10 mouse cellular contexts compared by ENCODE assay signal in the genomic region with DNA sequence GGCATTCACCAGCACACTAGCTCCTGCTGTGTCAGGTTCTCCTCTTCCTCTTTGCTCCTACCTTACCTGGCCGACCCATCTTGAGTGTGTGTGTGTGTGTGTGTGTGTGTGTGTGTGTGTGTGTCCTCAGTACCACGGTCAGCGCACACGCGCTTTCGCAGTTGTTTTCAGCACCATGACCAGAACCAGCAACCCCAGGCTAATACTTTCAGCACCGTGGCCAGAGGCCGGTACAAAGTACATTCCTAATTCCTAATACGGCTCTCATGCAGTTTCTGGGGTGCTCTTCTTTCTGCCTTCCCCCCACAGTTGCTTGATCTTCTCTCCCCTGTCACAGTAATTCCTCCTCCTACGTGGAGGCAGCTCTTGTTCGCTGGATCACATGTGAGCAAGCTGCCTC.
DNase-seq lines count a peak whose midpoint lies in the region; ATAC-seq and TF ChIP-seq lines count a peak whose summit lies in the region.
"Had no signal": no experiment of that assay in that cellular context is flagged by ENCODE, and none has a peak within 500 bp of the region (broad histone marks: within the 10 kb centered on the region; RNA-seq: fewer than 3 reads in every experiment).

No protein-coding gene starts in this region.

- no peak overlapping the region for H3K4me2 ChIP-seq in stomach, postnatal 0 days (replicated peaks; ENCODE audit: low read depth)
- no peak overlapping the region for H3K4me2 ChIP-seq in midbrain, embryonic 13.5 days (replicated peaks)
- H3K4me2 ChIP-seq: heart, embryonic 13.5 days; limb, embryonic 12.5 days had no signal

- peak; percentile 52 for DNase-seq in lung, postnatal 10 days
- DNase-seq in lung, adult 18-20 months = no peak
- DNase-seq in adrenal gland, postnatal 14 days = peak; percentile 73
- DNase-seq in kidney, adult 8-10 months = peak; percentile 23 to 55
- DNase-seq in stomach, postnatal 0 days (ENCODE audit: low spot score) = peak; percentile 62
- no peak for DNase-seq in right cerebral cortex, postnatal 4 days

- H3K9me3 ChIP-seq in stomach, postnatal 0 days (ENCODE audit: control insufficient read depth, low read length) = no peaks in the 10 kb centered on the region
- no peaks in the 10 kb centered on the region for H3K9me3 ChIP-seq in midbrain, embryonic 13.5 days
- H3K9me3 ChIP-seq: limb, embryonic 12.5 days had no signal

- WGBS in stomach, postnatal 0 days = 31% methylated on average over 11 of the region's 11 CpGs
- WGBS in midbrain, embryonic 13.5 days = 42% methylated on average over 11 of the region's 11 CpGs

- ATAC-seq in stomach, postnatal 0 days (ENCODE audit: low FRiP score, low TSS enrichment) = peak; percentile 18; the same call in 1 of the 2 replicates
- ATAC-seq in midbrain, embryonic 13.5 days = no peak

- no peak overlapping the region for H3K27ac ChIP-seq in stomach, postnatal 0 days (replicated peaks)
- no peak overlapping the region for H3K27ac ChIP-seq in midbrain, embryonic 13.5 days
- H3K27ac ChIP-seq: heart, embryonic 13.5 days; limb, embryonic 12.5 days had no signal

- H3K4me1 ChIP-seq in stomach, postnatal 0 days (replicated peaks; ENCODE audit: control insufficient read depth, insufficient read depth) = no peaks in the 10 kb centered on the region
- no peaks in the 10 kb centered on the region for H3K4me1 ChIP-seq in midbrain, embryonic 13.5 days (replicated peaks)
- H3K4me1 ChIP-seq: heart, embryonic 13.5 days; limb, embryonic 12.5 days had no signal

- no peaks in the 10 kb centered on the region for H3K27me3 ChIP-seq in stomach, postnatal 0 days (ENCODE audit: control insufficient read depth, insufficient read depth, low read length)
- no peaks in the 10 kb centered on the region for H3K27me3 ChIP-seq in midbrain, embryonic 13.5 days
- H3K27me3 ChIP-seq: heart, embryonic 13.5 days; limb, embryonic 12.5 days had no signal

- H3K9ac ChIP-seq in stomach, postnatal 0 days (ENCODE audit: low read length) = no peak overlapping the region
- no peak overlapping the region for H3K9ac ChIP-seq in midbrain, embryonic 13.5 days (replicated peaks)
- H3K9ac ChIP-seq: heart, embryonic 13.5 days; limb, embryonic 12.5 days had no signal

- TF ChIP-seq EP300 in stomach, postnatal 0 days (optimal IDR thresholded peaks at IDR 0.05) = no peak

- no peak overlapping the region for H3K4me3 ChIP-seq in stomach, postnatal 0 days (ENCODE audit: low read depth, low read length)
- no peak overlapping the region for H3K4me3 ChIP-seq in midbrain, embryonic 13.5 days (replicated peaks)
- H3K4me3 ChIP-seq: erythroblast, embryonic 14.5 days; heart, embryonic 13.5 days; limb, embryonic 12.5 days had no signal

- TF ChIP-seq CTCF in stomach, postnatal 0 days (IDR thresholded peaks at IDR 0.05; ENCODE audit: low read depth) = no peak

- H3K36me3 ChIP-seq in stomach, postnatal 0 days (ENCODE audit: control insufficient read depth, insufficient read depth, low read length) = no peaks in the 10 kb centered on the region
- H3K36me3 ChIP-seq in midbrain, embryonic 13.5 days = no peaks in the 10 kb centered on the region
- H3K36me3 ChIP-seq: heart, embryonic 13.5 days; limb, embryonic 12.5 days had no signal

Comparison
In these comparisons a context has a peak if more than half of its experiments do, and no peak if none do; other contexts are left out.
1. DNase-seq: peak in lung, postnatal 10 days (single experiment), adrenal gland, postnatal 14 days (single experiment), kidney, adult 8-10 months (2 of 2) and stomach, postnatal 0 days (single experiment); none in lung, adult 18-20 months (0 of 2) and right cerebral cortex, postnatal 4 days (single experiment).